Mouse (Mus musculus): ENCODE measurements at regions not wholly inside any gene's neighbourhood (a gene's known extent, or its start where the extent isn't known, plus 50 kb on each side); places are given as distances from the start of the nearest gene placed in this dataset.

DNA sequence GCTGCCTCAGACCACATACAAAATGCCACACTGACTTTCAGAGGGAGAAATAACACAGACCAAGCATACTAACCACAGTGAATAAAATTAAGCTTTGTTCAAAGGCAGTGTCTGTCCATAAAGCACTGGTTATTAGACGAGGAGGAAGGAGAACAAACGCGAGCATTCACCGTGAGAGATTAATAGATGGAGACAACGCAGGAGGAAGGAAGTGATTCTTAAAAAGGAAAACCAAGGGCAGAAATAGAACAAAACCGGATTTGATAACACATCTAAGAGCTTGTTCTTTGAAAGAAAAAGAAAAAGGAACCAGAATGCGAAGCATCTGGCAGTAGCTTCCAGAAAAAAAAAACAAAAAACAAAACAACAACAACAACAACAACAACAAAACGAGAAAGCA, 86.3 kb upstream of the Irs2 start:
- no peak for ATAC-seq (replicated peaks; ENCODE audit: poor library complexity)

DNA sequence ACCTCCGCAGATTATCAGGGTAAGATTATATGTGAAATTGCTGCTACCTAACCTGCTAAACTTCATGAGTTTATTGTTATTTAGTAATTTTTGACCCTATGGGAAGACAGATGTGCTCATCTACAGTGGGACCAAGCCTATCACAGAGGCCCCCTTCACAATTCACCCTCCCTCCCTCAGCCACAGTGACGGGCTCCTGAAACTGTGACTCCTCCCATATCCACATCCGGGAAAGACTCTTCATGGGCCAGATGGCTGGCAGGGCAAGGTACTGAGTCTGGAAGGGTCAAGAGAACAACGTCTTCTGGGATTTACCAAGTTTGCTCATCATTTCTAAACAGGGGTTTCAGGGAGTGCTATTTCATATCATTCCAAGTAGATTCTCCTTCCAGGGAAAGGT, 84.1 kb upstream of the Irs2 start:
- ATAC-seq (replicated peaks; ENCODE audit: poor library complexity), result peak; percentile 33

DNA sequence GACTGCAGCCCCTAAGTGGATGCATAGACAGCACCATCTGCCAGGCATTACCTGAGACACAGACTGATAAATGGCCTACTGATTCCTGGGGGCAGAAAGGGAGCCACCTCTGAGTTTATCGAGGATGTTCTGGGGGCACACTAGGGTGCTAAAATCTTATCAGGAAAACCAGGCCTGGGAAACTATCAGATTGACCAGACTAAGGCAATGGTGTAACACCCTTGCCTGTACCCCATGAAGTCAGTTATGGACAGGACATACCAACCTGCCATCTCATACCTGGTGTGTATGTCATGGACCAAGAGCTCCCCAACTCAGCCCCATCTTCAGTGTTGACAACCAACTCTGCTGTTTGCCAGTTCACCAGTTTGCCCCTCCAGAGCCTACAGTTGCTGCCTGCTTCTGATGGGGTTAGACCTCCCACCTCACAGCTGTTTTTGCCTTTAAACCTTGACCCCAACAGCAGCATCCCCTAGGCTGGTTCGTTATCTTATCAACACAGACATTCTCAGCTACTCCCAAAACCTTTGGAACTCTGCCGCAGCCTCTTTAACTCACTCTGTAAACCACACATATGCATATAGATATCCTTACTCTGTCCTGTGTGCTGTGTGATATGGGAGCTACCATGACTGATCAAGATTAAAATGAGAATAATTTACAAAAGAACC, 83.6 kb upstream of the Irs2 start:
- ATAC-seq (replicated peaks; ENCODE audit: poor library complexity), result peak; percentile 66

DNA sequence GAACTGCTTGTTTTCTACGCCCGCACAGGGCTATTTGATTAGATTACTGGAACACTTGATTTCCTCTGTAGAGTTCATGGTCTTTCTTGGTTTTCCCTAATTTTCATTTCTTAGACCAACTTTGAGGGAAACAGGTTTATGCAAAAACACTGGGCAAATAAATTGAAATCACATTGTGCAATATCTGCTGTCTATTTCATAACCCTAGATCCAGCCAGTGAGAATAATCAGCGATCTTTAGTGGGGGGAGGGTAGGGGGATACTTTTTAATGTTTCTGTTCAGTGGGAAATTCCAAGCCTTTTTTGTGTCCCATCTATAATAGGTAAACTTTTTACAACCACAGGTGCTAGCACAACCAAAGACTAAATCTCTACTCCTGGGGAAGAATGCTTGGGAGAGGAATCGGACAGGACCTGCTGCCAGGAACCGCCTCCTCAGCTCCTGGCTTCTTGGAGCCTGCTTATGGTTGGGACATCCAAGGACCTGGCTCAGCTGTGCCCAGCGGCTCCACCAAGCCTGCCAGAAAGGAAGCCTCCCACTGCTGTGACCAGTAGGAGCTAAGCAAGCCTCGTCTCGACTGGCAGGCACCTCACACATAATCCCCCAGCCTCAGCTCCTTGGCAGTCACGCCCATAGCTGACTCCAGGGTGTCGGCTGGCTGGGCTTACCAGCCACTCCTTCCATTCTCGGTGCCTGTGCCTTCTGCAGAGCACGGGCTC, 80.8 kb upstream of the Irs2 start:
- ATAC-seq (replicated peaks; ENCODE audit: poor library complexity), result no peak

DNA sequence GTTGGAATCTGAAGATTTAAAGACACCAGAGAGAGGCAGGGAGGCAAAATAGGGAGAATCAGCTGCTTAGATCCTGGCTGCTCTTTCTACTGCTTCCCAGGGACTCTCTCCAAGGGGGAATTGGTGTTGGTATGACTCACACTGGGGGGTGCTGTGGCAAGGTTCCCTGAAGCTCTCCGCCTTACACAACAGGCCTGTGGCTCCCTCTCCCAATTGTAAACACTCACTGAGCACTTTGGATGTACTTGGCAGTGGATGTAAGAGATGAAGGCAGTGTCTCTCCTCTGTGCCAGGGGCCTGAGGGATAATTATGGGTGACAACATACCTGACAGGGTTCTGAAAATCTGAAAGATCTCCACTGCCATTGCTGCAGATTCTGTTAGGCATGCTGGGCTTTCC, 77.0 kb upstream of the Irs2 start:
- ATAC-seq (replicated peaks; ENCODE audit: poor library complexity), result no peak

DNA sequence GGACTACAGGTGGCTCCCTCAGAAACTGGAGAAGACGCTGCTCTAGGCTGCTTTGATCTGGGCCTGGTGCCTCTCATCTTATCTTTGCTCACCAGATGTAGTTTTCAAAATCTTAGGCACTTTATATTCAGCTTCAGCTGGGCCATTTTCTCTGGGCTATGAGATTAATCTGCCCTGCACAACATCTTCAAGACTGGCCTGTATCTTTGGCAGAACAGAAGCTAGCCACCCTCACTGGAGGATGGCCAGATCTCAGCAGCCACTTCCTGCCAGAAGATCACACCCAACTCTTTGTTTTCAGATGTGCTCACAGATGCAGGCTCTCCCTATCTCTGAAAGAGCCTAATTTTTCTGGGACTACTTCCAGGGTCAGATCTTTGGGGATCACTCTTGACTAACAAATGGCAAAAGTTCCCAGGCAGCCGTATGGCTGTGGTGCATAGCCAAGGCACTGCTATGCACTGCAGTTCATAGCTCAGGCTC, 75.8 kb upstream of the Irs2 start:
- ATAC-seq (replicated peaks; ENCODE audit: poor library complexity), result peak; percentile 95

DNA sequence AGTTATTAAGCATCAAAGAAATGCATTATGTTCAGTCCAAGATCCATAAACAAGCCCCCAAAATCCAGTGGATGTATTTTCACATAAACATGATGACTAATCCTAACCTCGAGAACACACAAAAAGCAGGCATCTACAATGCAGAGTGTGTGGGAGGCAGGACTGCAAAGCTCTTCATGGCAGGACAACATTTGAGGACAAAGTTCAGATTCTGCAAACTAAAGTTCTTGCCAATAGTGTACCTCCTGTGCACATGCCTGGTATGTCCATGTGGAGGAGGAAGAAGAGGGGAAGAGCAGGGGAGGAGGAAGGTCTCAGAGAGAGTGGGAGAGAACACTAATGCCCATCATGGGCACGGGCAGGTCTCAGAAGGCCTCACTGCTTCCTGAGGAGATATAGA, 72.6 kb upstream of the Irs2 start:
- no peak for ATAC-seq (replicated peaks; ENCODE audit: poor library complexity)

DNA sequence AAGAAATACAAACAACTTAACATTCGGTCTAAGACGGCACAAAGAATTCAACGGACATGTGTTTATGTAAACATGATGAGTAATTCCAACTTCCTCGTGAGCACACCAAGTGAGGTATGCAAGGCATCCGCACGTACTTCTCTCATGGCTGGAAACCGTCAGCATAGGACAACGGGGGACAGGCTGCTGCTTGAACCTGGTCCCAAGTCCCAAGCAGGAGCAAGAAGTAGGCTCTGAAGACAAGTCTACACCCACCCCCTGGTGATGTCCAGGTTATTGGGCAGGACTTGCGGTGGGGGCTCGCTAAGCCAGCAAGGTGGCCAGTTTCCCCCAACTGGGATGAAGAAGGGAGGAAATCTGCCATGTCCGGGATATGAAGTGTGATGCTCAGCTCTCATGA, 71.5 kb upstream of the Irs2 start:
- ATAC-seq (replicated peaks; ENCODE audit: poor library complexity), result no peak

DNA sequence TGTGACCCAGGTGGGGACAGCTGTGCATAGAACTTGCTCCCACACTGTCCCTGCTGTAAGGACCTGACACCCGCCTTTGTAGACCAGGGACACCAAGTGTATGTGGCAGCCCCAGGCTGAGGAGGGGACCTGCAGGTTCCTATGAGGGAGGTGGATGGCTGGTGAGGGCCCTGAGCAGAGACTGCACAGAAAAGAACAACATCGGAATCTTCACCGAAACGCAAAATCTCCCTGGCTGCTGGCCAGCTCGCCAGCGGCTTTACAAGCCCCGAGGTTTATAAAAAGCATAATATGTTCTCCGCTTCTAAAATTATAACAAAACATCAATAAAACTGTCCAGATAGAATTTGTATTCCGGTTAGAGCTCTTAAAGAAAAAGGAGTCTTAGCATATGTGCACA, 68.9 kb upstream of the Irs2 start:
- ATAC-seq (replicated peaks; ENCODE audit: poor library complexity), result no peak

DNA sequence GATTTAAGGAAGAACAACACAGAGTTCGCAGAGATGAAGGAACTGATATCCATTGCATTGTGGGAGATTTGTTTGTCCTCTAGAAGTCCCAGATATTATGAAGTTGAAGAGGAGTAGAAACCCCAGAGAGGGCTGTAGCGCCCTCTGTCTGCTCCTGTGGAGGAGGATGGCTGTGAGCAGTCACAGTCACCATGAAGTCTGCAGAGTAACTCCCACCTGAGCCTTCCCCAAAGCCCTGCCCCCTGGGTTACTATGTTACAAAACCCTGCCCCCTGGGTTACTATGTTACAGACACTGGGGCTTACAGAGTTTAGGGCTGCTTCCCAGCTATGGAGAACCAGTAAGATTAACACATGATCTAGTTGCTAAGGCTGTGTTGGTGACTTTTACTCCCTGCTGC, 62.9 kb upstream of the Irs2 start:
- peak; percentile 67 for ATAC-seq (replicated peaks; ENCODE audit: poor library complexity)

DNA sequence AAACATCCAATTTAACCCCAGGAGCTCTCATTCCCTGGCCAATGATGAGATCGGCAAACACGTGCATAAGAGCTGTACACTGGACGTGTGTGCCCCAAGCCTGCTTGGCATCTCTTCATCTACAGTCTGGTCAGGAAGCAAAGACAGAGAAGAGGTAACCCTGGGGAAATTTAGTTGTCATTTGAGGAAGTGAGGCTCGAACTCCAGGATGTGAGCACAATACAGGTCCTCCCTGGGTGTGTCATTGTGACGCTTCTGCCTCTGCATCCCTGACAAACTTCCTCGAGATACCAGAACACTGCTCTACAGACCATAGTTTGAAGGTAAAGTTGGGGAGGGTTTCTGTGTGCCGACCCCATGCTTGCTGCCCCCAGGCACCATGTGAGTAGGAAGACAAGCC, 59.2 kb upstream of the Irs2 start:
- peak; percentile 42 for ATAC-seq (replicated peaks; ENCODE audit: poor library complexity)

DNA sequence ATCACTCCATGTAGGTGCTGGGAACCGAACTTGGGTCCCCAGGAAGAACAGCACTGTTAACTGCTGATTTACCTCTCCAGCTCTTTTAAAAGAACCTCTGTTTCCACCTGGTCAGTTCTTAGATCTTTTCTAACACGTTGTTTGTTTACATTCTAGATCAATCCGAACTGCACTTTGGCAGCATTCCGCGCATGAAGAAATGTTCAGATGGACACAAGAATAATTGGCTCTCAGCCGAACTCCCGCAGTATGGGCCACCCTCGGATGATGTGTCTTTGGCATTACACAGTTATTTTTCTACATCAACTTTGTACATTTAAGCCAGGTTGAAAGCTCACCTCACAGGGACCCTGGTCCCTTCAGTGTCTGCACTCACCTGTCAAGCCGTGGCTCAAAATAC, 57.7 kb upstream of the Irs2 start:
- no peak for ATAC-seq (replicated peaks; ENCODE audit: poor library complexity)

DNA sequence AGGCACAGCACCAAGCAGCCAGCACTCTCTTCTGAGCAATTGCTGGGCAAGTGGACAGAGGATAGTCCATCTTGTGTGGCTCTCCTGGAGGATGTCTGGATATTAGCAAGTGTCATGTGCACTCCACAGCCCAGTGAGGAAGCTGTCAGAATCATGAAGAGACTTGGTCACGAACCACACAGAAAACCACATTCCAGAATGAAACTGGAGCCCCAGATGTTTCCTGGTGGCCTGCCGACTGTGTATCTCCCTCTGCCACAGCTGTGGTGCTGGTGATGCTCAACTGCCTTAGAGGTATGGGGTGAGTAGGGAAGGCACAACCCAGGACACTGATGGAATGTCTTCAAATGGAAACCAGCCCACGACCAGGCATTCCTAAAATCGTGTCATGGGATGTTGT, 57.0 kb upstream of the Irs2 start:
- peak; percentile 70 for ATAC-seq (replicated peaks; ENCODE audit: poor library complexity)

DNA sequence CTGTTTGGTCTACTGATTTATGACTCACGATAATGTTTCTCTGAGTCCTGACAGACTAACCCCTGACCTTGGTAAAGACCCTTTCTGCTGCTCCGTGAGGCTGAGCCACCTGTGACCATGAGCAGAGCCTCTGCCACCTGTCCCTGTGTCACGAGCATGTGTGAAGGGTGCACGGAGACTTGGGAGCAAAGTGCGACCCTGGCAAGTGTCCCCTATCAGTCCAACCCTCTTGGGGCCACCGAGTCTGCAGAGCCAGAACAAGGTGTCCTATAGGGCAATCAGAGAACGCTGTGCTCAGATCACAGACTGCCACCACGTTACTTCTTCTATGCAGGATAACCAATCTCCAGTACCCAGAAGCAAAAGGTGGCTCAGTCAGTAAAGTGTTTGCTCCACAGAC, 54.8 kb upstream of the Irs2 start:
- no peak for ATAC-seq (replicated peaks; ENCODE audit: poor library complexity)

DNA sequence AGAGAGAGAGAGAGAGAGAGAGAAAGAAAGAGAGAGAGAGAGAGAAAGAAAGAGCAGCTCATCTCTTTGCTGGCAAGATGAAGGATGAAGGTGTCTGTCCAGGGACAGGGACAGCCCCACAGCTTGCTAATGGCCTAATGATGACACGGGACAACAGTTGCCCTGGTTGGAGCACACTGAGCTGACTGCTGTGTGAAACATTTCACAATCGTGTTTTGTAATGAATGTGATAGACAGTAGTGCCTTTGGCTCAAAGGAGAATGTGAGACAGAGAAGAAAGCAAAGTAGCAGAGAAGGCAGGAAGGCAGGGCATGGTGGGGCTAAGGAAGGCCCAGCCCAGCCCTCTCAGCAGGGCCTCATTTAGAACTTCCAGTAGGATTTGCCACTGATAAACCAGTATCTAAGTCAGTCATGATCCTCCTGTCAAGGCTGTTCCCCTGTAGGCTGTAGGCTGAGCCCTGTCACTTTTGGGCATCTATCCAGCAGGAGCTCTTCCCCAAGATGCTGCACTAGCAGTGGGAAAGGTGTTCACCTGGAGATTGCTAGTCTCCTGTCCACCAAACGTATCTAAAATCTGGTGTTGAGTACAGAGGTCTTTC, 54.2 kb upstream of the Irs2 start:
- peak; percentile 70 for ATAC-seq (replicated peaks; ENCODE audit: poor library complexity)

DNA sequence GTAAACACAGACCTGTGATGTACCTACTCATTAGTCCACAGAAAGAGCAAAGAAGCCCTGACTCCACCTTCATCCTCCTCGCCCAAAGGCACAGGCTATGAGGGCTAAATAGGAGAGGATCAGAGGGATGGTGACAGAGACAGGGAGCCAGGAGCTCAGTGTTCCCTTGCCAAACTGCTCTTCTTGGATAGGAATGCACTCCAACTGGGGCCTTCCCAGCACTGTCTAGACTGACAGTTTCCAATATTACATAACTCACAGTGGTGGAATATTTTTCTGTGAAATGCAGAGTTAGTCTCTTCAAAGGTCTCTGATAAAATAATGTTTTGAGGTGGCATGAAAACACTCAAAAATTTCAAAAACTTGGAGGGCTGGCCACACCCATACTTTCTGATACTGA, 53.5 kb upstream of the Irs2 start:
- no peak for ATAC-seq (replicated peaks; ENCODE audit: poor library complexity)

DNA sequence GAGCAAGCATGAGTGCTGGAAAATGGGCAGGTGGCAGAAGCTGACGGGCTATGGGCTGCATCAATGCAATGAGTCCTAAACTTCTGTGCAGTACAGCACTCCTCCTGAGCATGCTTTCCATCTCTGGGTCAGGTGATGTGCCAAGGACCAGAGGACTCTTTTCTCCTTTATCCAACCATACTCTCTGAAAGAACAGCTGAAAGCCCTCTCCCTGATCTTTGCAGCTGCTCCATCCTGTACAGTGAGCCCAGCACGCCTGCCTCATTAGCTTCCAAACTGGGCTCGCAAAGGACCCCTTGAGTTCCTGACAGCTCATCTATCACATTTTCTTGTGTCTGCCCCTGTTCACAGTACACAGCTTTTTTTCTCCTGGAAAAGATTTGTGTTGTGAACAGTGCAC, 52.3 kb upstream of the Irs2 start:
- no peak for ATAC-seq (replicated peaks; ENCODE audit: poor library complexity)

DNA sequence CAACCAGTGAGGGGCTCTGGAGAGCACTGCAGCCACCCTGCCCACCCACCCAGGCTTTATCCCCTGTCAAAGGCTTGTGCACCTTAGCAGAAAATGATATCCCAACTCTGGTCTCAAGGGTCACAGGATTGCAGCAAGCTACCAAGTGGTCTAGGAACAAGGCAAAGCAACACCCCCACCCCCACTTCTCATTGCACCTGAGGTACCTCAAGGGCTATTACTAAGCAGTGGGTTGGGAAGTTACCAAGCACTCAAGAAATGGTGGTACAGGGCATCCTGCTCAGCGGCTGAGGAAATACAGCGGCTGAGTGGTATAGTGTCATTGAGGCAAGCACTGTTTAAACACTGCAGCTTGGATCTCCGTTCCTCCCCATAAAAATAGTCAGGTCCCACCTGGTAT, 50.1 kb upstream of the Irs2 start:
- no peak for ATAC-seq (replicated peaks; ENCODE audit: poor library complexity)
